Mouse (Mus musculus) G1E (cell line): ENCODE results near the gene Lix1.

ENCODE experiments used
- CTCF ChIP-seq: IDR thresholded peaks from 2 replicates; pipeline ENCODE4 v1.5.1; 2012; ENCODE audit warnings: low read depth, low read length, inconsistent platforms, mixed read lengths
- POLR2AphosphoS5 ChIP-seq: IDR thresholded peaks from 2 replicates; pipeline ENCODE4 v1.6.1; 2012; ENCODE audit warnings: low read depth, low read length, inconsistent platforms; ENCODE audit not compliant: insufficient replicate concordance

DNA sequence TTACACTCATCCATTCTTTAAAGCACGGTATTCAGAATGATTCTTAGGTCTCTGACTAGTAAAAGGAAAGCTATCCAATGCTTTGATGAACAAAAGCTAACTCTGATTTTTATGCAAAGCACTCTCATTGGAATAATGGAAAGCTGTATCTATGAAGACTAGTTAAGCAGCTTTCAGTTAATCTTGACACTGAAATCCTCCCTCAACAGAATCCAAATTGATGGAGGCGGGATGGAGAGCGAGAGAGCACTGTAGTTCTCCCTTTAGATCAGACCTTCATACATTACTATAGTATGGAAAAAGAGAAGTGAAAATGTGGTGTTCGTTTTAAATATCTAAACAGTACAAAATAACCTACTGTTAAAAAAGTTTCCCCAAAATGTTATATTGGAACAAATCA is 31.2 kb downstream of the Lix1 start:
- TF ChIP-seq CTCF (no peak), POLR2AphosphoS5 (no peak)
